Mouse (Mus musculus) lung, embryonic 16.5 days (tissue): Measurements from ENCODE around the gene Nav2. TPM values are rescaled to one million over a fixed set of nuclear protein-coding genes. Genes with fewer than 3 reads are reported as not detected.

Experiments
- ATAC-seq: fragments of 200-750 bp; cut with Nextera tagmentation; 2 replicates; pipeline ENCODE4 v1.8.0; 2017; ENCODE audit warnings: low read depth, mild to moderate bottlenecking, moderate library complexity
- H3K27ac ChIP-seq: fragments of 300-500 bp; sonication (generic); 2 replicates; pipeline ENCODE4 v1.5.1; 2014; ENCODE audit warnings: mild to moderate bottlenecking, control low read depth, low read length
- H3K27me3 ChIP-seq: fragments of 300-500 bp; sonication (generic); 2 replicates; pipeline ENCODE4 v1.6.1; 2014; ENCODE audit warnings: low read depth, low read length, mixed read lengths; ENCODE audit not compliant: control insufficient read depth, insufficient read depth
- H3K36me3 ChIP-seq: fragments of 300-500 bp; sonication (generic); 2 replicates; pipeline ENCODE4 v1.6.1; 2014; ENCODE audit warnings: low read length; ENCODE audit not compliant: control insufficient read depth, insufficient read depth
- H3K4me1 ChIP-seq: fragments of 300-500 bp; sonication (generic); replicated peaks from 2 replicates; pipeline ENCODE4 v1.6.1; 2014; ENCODE audit warnings: low read length, mixed read lengths; ENCODE audit not compliant: control insufficient read depth, insufficient read depth
- H3K4me2 ChIP-seq: fragments of 300-500 bp; sonication (generic); 2 replicates; pipeline ENCODE4 v1.6.1; 2014; ENCODE audit warnings: low read depth, low read length, control low read depth
- H3K4me3 ChIP-seq: fragments of 300-500 bp; sonication (generic); 2 replicates; pipeline ENCODE4 v1.5.1; 2014; ENCODE audit warnings: mild to moderate bottlenecking, low read length, control low read depth
- H3K9ac ChIP-seq: fragments of 300-500 bp; sonication (generic); 2 replicates; pipeline ENCODE4 v1.6.1; 2014; ENCODE audit warnings: low read length, control low read depth
- H3K9me3 ChIP-seq: fragments of 300-500 bp; sonication (generic); 2 replicates; pipeline ENCODE4 v1.6.1; 2016; ENCODE audit warnings: low read length; ENCODE audit not compliant: control insufficient read depth
- WGBS: fragments of 180-500 bp; shearing (Covaris S2); extraction: QIAGEN DNeasy Blood & Tissue Kit; methylation state at CpG from one replicate; pipeline ENCODE4 v1.1.7; 2014; 5-methylcytosine and 5-hydroxymethylcytosine counted together
- polyA plus RNA-seq: library from polyadenylated mRNA; unstranded; fragments of >200 nt; fragmentation: Nextera tagmentation; extraction: Ambion mirVana; gene quantifications from 2 replicates; pipeline ENCODE4 v1.2.1, GENCODE M21; 2015

Gene Nav2
- polyA plus RNA-seq, 1 experiment from 2014 or later: 27.3 TPM

GRCm38 (mm10) chr7:49575226-49575625, 666.7 kb downstream of the Nav2 start:
- no peaks in the 10 kb centered on the region for H3K4me1 ChIP-seq
- H3K4me3 ChIP-seq: no peak overlapping the region
- no peak overlapping the region for H3K4me2 ChIP-seq
- no peaks in the 10 kb centered on the region for H3K27me3 ChIP-seq
- H3K9me3 ChIP-seq: no peaks in the 10 kb centered on the region
- no peak overlapping the region for H3K27ac ChIP-seq
- 93% methylated on average over 9 of the region's 9 CpGs for WGBS
- ATAC-seq: no peak
- H3K9ac ChIP-seq: no peak overlapping the region
- H3K36me3 ChIP-seq: peaks cover 32% of the 10 kb centered on the region

GRCm38 (mm10) chr7:49577096-49577495, 668.6 kb downstream of the Nav2 start:
- Histone ChIP-seq H3K4me1 (no peaks in the 10 kb centered on the region), H3K27me3 (no peaks in the 10 kb centered on the region)

GRCm38 (mm10) chr7:49581951-49582350, 673.4 kb downstream of the Nav2 start:
- H3K9me3 ChIP-seq: no peaks in the 10 kb centered on the region
- H3K4me2 ChIP-seq: no peak overlapping the region
- peak; percentile 85 for ATAC-seq
- H3K36me3 ChIP-seq: peaks cover 10% of the 10 kb centered on the region; the same call in 1 of the 2 replicates
- 52% methylated on average over 2 of the region's 2 CpGs for WGBS
- no peak overlapping the region for H3K9ac ChIP-seq
- no peak overlapping the region for H3K4me3 ChIP-seq
- peaks cover 6% of the 10 kb centered on the region; the same call in 1 of the 2 replicates for H3K4me1 ChIP-seq
- H3K27ac ChIP-seq: peak overlapping the region; percentile 90
- no peaks in the 10 kb centered on the region for H3K27me3 ChIP-seq

More at GRCm38 (mm10) chr7:49577096-49577495, 668.6 kb downstream of the Nav2 start:
- ATAC-seq: no peak
- H3K9ac ChIP-seq: no peak overlapping the region
- H3K9me3 ChIP-seq: no peaks in the 10 kb centered on the region
- WGBS: 69% methylated on average over 2 of the region's 2 CpGs
- no peak overlapping the region for H3K27ac ChIP-seq
- H3K4me3 ChIP-seq: no peak overlapping the region
- H3K36me3 ChIP-seq: peaks cover 32% of the 10 kb centered on the region
- no peak overlapping the region for H3K4me2 ChIP-seq

GRCm38 (mm10) chr7:49582551-49582950, 674.0 kb downstream of the Nav2 start:
- WGBS: 50% methylated on average over 7 of the region's 7 CpGs
- no peak overlapping the region for H3K4me2 ChIP-seq
- ATAC-seq: peak; percentile 89

GRCm38 (mm10) chr7:49583176-49583575, 674.7 kb downstream of the Nav2 start:
- peaks cover 10% of the 10 kb centered on the region for H3K36me3 ChIP-seq
- no peak overlapping the region for H3K4me2 ChIP-seq
- H3K4me3 ChIP-seq: no peak overlapping the region
- H3K27me3 ChIP-seq: no peaks in the 10 kb centered on the region
- WGBS: 86% methylated on average over 6 of the region's 6 CpGs
- peaks cover 6% of the 10 kb centered on the region; the same call in 1 of the 2 replicates for H3K4me1 ChIP-seq
- peak overlapping the region; percentile 37 for H3K27ac ChIP-seq
- H3K9me3 ChIP-seq: no peaks in the 10 kb centered on the region
- no peak overlapping the region for H3K9ac ChIP-seq
- ATAC-seq: peak; percentile 17; the same call in 1 of the 2 replicates

More at GRCm38 (mm10) chr7:49582551-49582950, 674.0 kb downstream of the Nav2 start:
- Histone ChIP-seq H3K4me1 (peaks cover 6% of the 10 kb centered on the region; the same call in 1 of the 2 replicates), H3K36me3 (peaks cover 5% of the 10 kb centered on the region; the same call in 1 of the 2 replicates), H3K9me3 (no peaks in the 10 kb centered on the region), H3K27me3 (no peaks in the 10 kb centered on the region), H3K4me3 (no peak overlapping the region), H3K27ac (peak overlapping the region; percentile 90), H3K9ac (no peak overlapping the region)

- Histone ChIP-seq H3K9me3 (no peaks in the 10 kb centered on the region), H3K9ac (no peak overlapping the region), H3K4me2 (no peak overlapping the region), H3K27me3 (no peaks in the 10 kb centered on the region), H3K4me1 (peaks cover 6% of the 10 kb centered on the region; the same call in 1 of the 2 replicates), H3K27ac (no peak overlapping the region), H3K4me3 (no peak overlapping the region), H3K36me3 (peaks cover 25% of the 10 kb centered on the region)
- ATAC-seq: no peak
- WGBS: 49% methylated on average over 5 of the region's 5 CpGs
Measured at GRCm38 (mm10) chr7:49586530-49587120, 678.1 kb downstream of the Nav2 start.

- Histone ChIP-seq H3K4me3 (no peak overlapping the region), H3K9me3 (no peaks in the 10 kb centered on the region), H3K9ac (no peak overlapping the region), H3K36me3 (peaks cover 38% of the 10 kb centered on the region), H3K4me2 (no peak overlapping the region), H3K27ac (no peak overlapping the region), H3K27me3 (no peaks in the 10 kb centered on the region), H3K4me1 (peaks cover 6% of the 10 kb centered on the region; the same call in 1 of the 2 replicates)
- no peak for ATAC-seq
- 85% methylated on average over 8 of the region's 8 CpGs for WGBS
Measured at GRCm38 (mm10) chr7:49589635-49590034, 681.1 kb downstream of the Nav2 start.

- Histone ChIP-seq H3K4me3 (no peak overlapping the region), H3K36me3 (peaks cover 36% of the 10 kb centered on the region), H3K4me1 (no peaks in the 10 kb centered on the region; the same call in 1 of the 2 replicates), H3K9me3 (no peaks in the 10 kb centered on the region), H3K9ac (no peak overlapping the region), H3K27ac (no peak overlapping the region), H3K4me2 (no peak overlapping the region), H3K27me3 (no peaks in the 10 kb centered on the region)
- no peak for ATAC-seq
- WGBS: 82% methylated on average over 3 of the region's 3 CpGs
Measured at GRCm38 (mm10) chr7:49597776-49598175, 689.3 kb downstream of the Nav2 start.

- H3K4me2 ChIP-seq: no peak overlapping the region
- ATAC-seq: no peak
- no peak overlapping the region for H3K4me3 ChIP-seq
- no peaks in the 10 kb centered on the region for H3K27me3 ChIP-seq
- no peaks in the 10 kb centered on the region; the same call in 1 of the 2 replicates for H3K4me1 ChIP-seq
- no peak overlapping the region for H3K9ac ChIP-seq
- 87% methylated on average over 13 of the region's 13 CpGs for WGBS
- no peak overlapping the region for H3K27ac ChIP-seq
- peaks cover 35% of the 10 kb centered on the region for H3K36me3 ChIP-seq
- H3K9me3 ChIP-seq: no peaks in the 10 kb centered on the region
Measured at GRCm38 (mm10) chr7:49598225-49598624, 689.7 kb downstream of the Nav2 start.
